Mouse (Mus musculus) ES-E14 (cell line): ENCODE data around the gene Slc45a3.

Source experiments
- CHD2 ChIP-seq: IDR thresholded peaks from 2 replicates; pipeline ENCODE4 v1.6.1; 2014; ENCODE audit warnings: mild to moderate bottlenecking, low read depth, low read length, inconsistent platforms
- MAFK ChIP-seq: IDR thresholded peaks from 2 replicates; pipeline ENCODE4 v1.6.1; 2014; ENCODE audit warnings: mild to moderate bottlenecking, low read depth, low read length, inconsistent platforms; ENCODE audit not compliant: insufficient read depth
- ZC3H11A ChIP-seq: IDR thresholded peaks from 2 replicates; pipeline ENCODE4 v1.6.1; 2012; ENCODE audit warnings: low read depth, mild to moderate bottlenecking, inconsistent platforms, low read length, borderline replicate concordance

- TF ChIP-seq CHD2 (no peak), ZC3H11A (no peak), MAFK (no peak)
These were observed 41.9 kb downstream of the Slc45a3 start for GRCm38 (mm10) chr1:132004574-132005180.
